Mouse (Mus musculus) ovary, postnatal 36 days (tissue): ENCODE measurements around the gene Bcl6.

ENCODE experiments used
- DNase-seq: peaks from one replicate; pipeline ENCODE4 v3.0.0; 2022; ENCODE audit warnings: low spot score, mixed read lengths

The Bcl6 gene

GRCm38 (mm10) chr16:23988466-23989208, at the start of gene Bcl6, which contains the start of gene Gm37419:
Gene Bcl6 (minus strand): TSS chr16:23988852.
Gene Gm37419 (plus strand): TSS chr16:23988482.
- peak; percentile 83 for DNase-seq

- DNase-seq, result no peak
These were observed 47.7 kb upstream of the Bcl6 start for GRCm38 (mm10) chr16:24036398-24036797.

- no peak for DNase-seq
These were observed 47.1 kb upstream of the Bcl6 start for GRCm38 (mm10) chr16:24035767-24036166.

- DNase-seq, result no peak
These were observed 45.8 kb upstream of the Bcl6 start for GRCm38 (mm10) chr16:24034450-24034849.

- DNase-seq, result no peak
These were observed 44.6 kb upstream of the Bcl6 start for GRCm38 (mm10) chr16:24033259-24033658.

- DNase-seq, result no peak
These were observed 41.5 kb upstream of the Bcl6 start for GRCm38 (mm10) chr16:24029965-24030672.

- no peak for DNase-seq
These were observed 36.8 kb upstream of the Bcl6 start for GRCm38 (mm10) chr16:24025442-24025841.

- DNase-seq, result no peak
These were observed 34.0 kb upstream of the Bcl6 start for GRCm38 (mm10) chr16:24022605-24023004.

GRCm38 (mm10) chr16:24021722-24022121, 33.1 kb upstream of the Bcl6 start:
- DNase-seq, result no peak

GRCm38 (mm10) chr16:24016742-24017141, 28.1 kb upstream of the Bcl6 start:
- DNase-seq, result no peak

GRCm38 (mm10) chr16:24016273-24016672, 27.6 kb upstream of the Bcl6 start:
- DNase-seq, result no peak

GRCm38 (mm10) chr16:24014378-24014777, 25.7 kb upstream of the Bcl6 start:
- no peak for DNase-seq

- DNase-seq, result no peak
These were observed 23.4 kb upstream of the Bcl6 start for GRCm38 (mm10) chr16:24012066-24012465.

GRCm38 (mm10) chr16:24011306-24011705, 22.7 kb upstream of the Bcl6 start:
- no peak for DNase-seq

GRCm38 (mm10) chr16:24009891-24010290, 21.2 kb upstream of the Bcl6 start:
- DNase-seq, result no peak

- no peak for DNase-seq
These were observed 17.3 kb upstream of the Bcl6 start for GRCm38 (mm10) chr16:24005928-24006327.

- no peak for DNase-seq
These were observed 9.3 kb upstream of the Bcl6 start for GRCm38 (mm10) chr16:23997912-23998311.

- DNase-seq, result no peak
These were observed 8.6 kb upstream of the Bcl6 start for GRCm38 (mm10) chr16:23997228-23997627.

GRCm38 (mm10) chr16:23996342-23996741, 7.7 kb upstream of the Bcl6 start:
- DNase-seq, result no peak

GRCm38 (mm10) chr16:23993351-23994321, 5.0 kb upstream of the Bcl6 start:
- no peak for DNase-seq

- no peak for DNase-seq
These were observed 3.4 kb upstream of the Bcl6 start for GRCm38 (mm10) chr16:23991846-23992580.

GRCm38 (mm10) chr16:23991170-23991569, 2.5 kb upstream of the Bcl6 start:
- peak; percentile 81 for DNase-seq
